Mouse (Mus musculus) c-Kit-positive CD71-positive TER-119-negative erythroid progenitor cells, embryonic 14.5 days (primary cell): ENCODE measurements around the gene Insrr.
"Not testable (repeated sequence)": the region's sequence is repeated elsewhere in the genome, so short reads cannot be mapped to it uniquely, and the experiment has no call there.

ENCODE experiments used
- DNase-seq: peaks from one replicate; pipeline ENCODE4 v3.0.0-alpha.2; 2013; ENCODE audit warnings: low read depth

Insrr gene

DNA sequence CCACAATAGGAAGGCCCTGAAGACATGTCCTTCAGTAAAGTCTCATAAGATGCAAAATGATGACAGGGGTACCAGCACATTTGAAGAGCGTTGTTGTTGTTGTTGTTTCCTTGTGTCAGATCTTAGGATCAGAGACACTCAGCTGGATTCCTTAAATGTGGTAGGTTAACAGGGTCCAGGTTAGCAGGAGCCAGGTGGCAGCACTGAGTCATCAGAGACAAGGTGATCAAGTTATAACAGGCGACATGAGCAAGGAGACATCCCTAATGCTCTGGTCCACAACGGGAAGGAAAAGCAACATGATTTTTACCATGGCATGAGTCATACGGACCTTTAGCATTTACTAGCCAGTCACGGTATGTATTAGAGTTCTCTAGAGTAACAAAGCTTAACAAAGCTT is 36.7 kb downstream of the Insrr start:
- DNase-seq = no peak

DNA sequence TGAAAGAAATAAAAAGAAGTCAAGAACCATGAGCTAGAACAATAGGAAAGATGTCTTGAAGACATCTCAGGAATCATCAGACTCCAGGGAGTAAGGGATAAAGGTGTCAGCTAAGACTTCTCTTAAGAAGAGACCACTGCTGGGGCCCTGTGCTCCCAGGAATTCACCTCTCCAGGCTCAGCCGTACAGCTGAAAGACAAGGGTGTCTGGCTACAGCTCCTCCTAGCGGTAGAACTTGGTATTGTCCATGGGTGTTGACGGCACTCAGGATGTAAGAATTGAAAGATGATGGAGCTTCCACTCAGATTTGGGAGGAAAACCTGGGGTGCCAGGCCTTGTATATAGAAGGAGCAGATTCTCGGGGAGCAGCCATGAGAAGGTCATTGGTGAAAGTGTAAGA is 41.9 kb downstream of the Insrr start:
- peak; percentile 44 for DNase-seq

- DNase-seq = no peak
These were observed 44.1 kb downstream of the Insrr start for GRCm38 (mm10) chr3:87840858-87841257.

DNA sequence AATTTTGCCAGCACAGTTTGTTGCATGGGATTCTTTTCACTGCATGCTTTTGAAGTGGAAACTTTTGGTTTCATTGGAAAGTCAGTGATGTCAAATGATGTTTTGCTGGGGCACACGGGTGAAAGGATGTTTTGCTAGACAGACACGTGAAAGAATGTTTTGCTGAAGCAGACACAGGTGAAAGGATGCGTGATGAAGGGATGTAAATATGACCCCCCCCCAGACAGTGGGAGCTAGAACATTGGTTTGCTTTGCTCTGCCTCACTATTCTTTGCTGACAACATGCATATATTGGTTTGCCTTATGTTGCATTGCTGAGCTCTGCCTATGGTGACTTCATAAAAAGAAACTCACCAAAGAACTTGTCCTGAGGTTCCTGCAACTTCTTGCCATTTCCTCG is 48.2 kb downstream of the Insrr start:
- no peak for DNase-seq

GRCm38 (mm10) chr3:87846186-87846585 is 49.4 kb downstream of the Insrr start:
- no peak for DNase-seq

- no peak for DNase-seq
These were observed 49.9 kb downstream of the Insrr start, which contains the start of gene Sh2d2a for GRCm38 (mm10) chr3:87846650-87847110. Gene Sh2d2a, plus strand, starts transcription at chr3:87846755.

DNA sequence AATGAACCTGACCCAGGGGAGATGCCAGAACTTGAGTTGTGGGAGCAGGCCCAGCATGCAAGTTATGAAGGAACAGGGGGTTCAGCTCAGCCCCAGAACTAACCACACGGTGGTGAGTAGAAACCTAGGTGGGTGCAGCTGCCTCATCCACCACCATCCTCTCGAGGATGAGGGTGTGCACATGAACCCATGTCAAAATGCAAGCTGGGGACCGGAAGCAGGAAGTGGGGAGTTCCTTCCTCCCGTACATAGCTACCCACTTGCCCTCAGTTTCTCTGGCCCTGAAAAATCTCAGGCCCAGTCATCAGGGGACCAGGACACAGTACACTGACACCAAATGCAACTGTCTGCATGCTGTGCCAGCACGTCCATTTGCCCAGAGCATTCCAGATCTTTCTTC is 50.9 kb downstream of the Insrr start:
- no peak for DNase-seq

- no peak for DNase-seq
These were observed 52.4 kb downstream of the Insrr start for GRCm38 (mm10) chr3:87849117-87849516.

DNA sequence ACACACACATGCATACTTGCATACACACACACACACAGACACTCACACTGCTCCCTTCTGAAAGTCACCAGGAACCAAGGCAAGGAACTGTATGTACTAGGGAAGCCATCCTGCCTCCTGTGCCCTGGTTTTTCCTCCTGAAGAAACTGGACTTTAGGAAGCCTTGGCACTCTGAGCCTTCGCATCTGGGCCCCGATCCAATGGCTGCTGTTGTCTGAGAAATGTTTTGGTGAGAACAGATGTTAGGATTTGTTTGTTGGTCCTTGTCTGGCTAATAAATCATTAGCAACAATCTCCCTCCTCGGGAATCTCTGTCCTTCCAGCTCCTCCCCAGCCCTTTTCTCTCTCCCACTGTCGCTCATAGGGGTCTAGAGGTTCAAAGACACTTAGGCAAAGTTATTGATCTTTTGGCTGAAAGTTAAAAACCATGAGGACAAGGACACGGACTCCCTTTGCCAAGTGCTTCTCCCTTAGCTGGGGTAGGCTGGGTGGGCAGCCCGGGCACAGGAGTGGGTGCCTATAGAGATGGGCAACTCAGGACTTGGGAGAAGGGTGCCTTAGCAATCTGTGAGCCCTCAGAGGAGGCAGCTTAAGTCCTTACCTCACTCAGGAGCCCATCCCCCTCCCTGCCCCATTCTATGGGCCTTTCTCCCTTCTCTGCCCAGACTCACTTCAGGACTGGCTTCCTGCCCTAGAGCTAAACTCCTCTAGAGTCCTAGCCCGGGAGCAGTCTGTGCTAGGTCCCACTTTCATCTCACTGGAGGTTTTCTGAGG is 58.2 kb downstream of the Insrr start:
- DNase-seq = no peak

- no peak for DNase-seq
These were observed 59.2 kb downstream of the Insrr start for GRCm38 (mm10) chr3:87855936-87856335.

GRCm38 (mm10) chr3:87857666-87858065 is 60.9 kb downstream of the Insrr start:
- no peak for DNase-seq

DNA sequence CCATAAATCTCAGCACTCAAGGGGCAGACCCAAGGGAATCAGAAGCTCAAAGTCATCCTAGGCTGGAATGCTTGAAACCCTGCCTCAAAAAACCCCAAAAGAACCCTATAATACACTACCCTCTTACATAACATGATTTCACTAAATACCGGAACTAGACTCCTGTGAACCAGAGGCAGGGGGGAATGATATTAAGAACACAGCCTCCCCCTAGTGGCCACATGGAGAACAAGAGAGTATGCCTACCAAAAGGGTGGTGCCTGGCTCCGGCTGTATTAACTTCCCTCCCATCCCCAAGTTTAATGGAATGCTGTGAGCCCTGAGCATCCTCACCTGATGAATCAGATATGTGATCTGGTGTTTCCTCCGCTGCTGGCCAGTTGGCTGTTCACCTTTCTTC is 63.1 kb downstream of the Insrr start:
- peak; percentile 46 for DNase-seq

DNA sequence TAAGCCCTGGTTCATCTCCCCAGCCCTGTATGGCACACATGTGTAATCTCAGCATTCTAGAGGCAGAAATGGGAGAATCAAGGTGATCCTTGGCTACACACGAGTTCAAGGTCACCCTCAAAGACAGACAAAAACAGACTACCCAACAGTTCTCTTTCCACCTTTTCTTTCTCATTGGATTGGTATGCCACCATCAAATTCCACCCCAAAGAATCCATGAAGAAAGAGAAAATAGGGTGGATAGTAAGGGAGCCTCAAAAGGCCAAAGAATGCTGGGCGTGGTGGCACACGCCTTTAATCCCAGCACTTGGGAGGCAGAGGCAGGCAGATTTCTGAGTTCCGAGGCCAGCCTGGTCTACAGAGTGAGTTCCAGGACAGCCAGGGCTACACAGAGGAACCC is 67.4 kb downstream of the Insrr start:
- not testable (repeated sequence) for DNase-seq
